Mouse (Mus musculus): ENCODE results near the gene Slc29a1.

Gene Slc29a1

DNA sequence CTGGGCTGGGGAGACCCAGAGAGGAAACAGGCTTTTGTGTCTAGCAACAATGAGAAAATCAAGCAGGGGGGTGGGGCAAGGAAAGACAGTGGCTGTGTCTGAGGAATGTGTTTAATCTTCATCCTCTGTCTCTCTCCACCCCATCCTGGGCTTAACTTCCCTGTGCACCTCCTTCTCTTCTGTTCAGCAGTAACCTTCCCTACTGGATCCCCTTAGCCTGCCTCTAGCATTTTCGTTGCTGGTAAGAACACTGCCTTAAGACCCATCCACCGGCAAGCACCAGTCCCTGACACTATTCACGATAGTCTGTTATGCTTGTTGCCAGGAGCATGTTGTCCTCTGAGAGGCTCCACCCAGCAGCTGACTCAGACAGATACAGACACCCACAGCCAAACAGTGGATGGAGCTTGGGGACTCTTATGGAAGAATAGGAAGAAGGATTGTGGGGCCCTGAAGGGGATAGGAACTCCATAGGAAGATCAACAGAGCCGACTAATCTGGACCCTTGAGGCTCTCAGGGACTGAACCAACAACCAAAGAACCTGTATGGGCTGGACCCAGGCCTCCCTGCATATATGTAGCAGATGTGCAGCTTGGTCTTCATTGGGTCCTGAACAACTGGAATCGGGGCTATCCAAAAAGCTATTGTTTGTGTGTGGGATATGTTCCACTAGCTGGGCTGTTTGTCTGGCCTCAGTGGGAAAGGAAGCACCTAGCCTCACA, 10.9 kb upstream of the Slc29a1 start:
- no peak for DNase-seq

DNA sequence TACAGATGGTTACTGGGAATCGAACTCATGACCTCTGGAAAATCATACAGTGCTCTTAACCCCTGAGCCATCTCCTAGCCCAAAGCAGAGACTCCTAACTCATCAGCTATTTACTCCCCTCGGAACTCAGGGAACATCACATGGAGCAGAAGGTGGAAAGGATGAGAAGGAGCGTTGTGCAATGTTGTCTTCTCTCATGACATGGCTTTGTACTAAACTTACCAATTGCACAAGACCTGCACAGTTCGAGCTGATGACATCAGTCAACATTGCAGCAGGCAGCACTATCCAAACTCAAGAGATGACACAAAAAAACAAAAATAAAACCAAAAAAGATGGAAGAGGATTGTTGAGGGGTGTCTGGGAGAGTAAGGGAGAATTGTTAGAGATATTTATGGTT, 9.0 kb upstream of the Slc29a1 start:
- DNase-seq = no peak

DNA sequence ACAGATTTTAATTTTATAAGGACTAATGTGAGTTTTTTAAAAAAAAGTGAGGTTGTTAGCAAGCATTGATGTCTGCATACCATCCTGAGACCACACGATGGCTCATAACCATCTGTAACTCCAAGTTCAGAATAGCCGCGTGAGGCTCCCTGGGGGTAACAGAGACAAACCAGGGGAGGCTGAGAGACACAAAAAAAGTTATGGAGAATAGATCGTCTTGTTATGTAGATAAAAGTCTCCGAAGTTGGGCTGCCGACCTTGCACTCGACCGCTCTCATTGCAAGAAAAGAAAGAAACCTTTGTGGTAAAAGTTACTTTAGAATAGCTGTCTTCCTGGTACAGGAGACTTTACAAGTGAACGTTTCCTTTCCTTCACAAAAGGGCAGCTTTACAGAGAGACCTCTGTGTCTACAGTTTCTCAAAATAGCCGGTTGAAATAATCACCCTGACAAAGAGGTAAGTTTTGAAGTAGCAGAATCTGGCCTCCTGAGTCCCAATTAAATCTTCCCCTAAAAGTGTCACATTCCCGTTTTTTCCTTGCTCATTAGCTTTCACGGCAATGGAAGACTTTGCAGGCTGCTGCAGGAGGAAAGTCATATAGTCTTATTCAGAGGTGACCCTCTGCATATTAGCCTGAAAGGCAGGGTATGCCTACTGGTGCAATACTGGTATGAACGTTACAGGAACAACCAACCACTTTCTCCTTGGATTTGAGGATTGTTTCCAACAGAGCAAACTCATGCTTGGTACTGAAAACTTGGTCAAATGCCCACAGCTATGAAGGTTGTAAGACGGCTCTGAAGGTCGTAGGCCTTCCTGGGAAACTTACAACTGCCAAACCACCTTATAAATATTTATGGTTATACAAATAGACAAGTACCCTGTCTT, 7.8 kb upstream of the Slc29a1 start:
- no peak for DNase-seq

DNA sequence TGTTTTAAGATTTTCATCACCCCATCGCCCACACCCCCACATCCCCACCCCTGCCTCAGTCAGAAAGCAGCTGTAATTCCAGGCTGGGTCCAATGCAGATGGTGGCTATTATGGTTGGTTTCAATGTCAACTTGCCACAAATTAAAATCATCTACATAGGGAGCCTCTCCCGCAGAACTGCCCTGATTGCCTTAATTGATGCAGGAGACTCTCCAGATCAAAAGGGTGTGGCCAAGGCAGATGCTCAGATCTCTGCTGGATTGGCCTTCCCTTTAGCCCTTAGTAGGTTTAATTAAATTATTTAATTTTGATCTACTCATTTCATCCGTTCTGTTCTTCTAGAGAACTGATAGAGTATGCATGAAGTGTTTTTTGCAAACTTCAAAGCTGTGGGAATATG, 3.6 kb upstream of the Slc29a1 start:
- DNase-seq = no peak

DNA sequence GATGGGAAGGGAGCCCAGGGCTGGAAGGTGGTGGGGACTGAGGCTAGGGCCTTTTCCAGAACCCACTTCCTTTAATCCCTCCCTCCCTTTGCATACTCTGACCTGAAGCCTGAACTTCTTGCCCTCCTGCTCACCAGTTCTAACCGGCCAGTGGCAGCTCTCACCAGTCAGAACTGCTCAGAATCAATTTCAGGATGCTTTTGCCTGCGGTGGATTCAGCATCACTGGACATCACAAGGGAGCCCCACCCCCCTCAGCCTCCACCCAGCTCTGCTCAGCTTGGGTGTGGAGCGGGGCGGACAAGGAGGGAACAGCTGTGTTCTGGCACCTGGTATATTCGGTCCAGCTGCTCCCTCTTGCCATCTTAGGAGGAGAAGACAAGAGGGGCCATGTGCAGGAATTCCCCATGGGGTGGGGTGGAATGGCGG, 2.5 kb upstream of the Slc29a1 start, which contains the start of gene Mymx:
Gene Mymx (minus strand): TSS at position 226 of the 428 bp plus-strand sequence.
- DNase-seq = no peak

DNA sequence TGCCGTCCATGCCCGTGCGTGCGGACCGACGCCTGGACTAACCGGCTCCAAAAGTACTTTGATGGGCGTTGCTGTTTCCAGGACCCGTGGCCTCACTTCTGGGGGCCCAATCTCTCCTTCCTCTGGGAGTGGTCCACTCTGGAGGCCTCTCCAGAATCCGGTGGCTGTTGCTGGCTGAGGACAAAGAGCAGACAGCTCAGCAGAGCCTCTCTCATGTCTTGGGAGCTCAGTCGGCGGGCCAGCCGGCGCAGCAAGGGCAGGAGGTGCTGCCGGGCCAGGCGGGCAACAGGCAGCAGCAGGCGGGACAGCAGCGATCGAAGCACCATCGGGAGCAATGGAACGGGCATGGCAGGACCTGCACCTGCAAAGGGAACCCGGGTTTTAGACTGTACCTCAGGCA, 1.9 kb upstream of the Slc29a1 start:
- DNase-seq = no peak

DNA sequence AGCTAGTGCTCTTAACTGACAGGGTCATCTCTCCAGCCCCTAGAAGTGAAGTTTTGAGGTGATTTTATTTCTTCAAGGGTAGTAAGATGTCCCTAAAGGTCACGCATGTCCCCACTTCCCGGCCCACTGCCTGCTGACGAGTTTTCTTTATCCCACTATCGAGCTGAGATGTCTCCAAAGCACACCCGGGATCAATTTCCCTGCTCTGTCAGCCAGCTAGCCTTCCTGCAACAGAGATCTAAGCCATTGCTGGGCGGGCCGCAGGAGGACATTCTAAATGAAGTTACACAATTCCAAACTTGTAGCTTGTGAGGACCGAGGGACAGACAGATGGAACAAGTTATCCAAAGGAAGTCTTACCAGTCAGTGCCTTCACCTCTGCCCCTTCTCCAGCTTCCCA, 861 bp upstream of the Slc29a1 start:
- DNase-seq = no peak

DNA sequence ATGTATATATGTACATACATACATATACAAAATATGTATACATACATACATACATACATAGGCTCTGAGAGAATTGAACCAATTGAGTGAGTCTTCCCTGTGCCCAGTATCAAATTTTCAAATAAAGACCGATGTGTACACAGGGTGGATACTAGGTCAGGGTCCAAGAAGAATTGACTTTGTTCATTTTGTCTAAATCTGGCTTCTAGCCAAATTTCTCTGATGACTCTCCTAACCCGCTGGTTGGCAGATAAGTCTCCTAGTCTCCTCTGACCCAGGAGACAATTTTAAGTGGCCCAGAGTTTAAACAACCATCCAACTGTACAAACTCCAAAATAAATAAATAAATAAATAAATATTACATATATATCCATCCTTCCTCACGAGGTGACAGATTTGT, 515 bp downstream of the Slc29a1 start:
- DNase-seq = no peak

DNA sequence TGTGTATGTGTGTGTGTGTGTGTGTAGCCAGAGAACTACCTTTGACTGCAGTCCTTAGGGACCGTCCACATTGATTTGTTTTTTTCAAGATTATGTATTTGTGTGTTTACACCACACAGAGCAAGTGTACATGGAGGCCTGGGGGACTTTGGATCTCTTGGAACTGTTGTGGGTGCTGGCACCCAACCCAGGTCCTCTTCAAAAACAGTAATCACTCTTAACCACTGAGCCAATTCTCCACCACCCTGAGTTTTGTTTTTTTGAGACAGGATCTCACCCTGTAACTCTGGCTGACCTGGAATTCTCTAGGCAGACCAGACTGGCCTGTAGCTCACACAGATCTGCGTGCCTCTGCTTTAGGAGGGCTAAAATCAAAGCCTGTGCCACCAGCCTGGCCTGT, 1.0 kb downstream of the Slc29a1 start:
- no peak for DNase-seq

DNA sequence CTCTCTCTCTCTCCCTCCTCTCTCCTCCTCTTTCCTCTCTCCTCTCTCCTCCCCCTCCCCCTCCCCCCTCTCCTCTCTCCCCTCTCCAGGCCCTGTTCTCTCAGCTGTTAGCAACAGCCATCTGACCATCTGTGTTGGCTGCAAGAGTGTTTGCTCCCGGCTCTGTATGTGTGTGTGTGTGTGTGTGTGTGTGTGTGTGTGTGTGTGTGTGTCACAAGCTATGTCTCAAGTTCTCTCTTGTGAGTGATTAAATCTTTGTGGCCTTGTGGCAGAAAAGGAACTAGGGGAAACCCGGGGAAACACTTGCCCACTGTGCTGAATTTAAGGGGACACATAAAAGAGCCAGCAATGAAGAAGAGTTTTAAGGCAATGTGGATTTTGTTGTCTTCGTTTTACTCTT, 1.6 kb downstream of the Slc29a1 start:
- no peak for DNase-seq

DNA sequence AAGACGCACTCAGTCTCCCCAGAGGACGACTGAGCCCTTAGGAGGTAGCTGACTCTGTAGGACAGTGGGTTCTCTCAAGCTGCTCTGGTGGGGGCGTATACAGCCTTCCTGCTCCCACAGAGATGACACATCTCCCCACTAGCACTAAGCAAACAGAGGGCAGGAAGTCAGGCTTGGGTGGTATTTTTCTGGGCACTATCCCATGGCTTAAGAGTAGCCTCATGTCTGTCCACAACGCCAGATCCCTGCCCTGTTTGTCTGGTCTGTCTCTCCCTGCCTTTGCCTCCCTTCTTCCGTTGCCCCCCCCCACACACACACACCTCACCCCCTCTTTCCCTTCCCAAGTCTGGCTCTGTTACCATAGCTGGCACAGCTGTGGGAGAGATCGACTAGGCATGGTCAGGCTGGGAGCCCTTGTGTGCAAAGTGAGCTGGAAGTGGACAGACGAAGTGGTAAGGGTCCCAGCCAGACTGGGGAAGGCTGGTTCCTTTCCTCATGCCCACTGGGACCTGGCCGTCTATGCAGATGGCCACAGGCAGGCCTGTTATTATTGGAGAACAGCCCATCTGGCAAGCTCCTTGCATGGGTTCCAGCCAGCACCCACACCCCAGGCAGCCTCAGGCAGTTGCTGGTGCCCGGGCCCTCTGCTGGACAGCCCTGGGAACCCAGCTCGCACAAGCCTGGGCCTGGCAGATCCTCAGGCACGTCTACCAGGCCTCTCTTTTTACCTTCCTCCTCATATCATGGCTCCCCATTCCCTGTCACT, 2.6 kb downstream of the Slc29a1 start:
- DNase-seq = peak; percentile 82

DNA sequence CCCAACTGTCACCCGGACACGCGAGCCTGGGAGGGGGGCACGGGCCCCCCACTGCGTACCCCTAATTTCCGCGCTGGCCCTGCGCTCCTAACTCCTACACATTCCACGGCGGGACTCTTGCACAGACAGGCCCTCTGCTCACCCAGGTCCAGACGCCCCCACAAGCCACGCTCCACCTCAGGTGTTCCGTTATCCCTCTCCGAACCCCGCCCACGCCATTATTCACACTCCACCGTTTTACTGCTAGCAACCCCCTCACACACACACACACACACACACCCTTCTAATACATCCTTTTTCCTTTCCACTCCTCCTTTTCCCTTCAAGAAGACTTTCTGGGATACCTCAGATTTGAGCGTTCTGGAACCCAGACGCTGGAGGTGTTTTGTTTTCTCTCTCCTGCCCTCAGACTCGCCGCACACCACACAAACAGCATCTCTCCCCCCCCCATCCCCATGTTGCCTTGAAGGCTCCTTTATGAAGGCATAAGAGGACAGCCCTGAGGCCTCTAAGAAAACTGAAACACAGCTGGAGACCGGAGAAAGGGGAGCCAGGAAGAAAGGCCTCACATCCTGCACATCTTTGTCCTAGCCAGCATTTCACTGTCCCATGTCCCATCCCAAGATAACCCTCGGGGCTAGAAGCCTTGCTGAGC, 3.5 kb downstream of the Slc29a1 start:
- DNase-seq = no peak

DNA sequence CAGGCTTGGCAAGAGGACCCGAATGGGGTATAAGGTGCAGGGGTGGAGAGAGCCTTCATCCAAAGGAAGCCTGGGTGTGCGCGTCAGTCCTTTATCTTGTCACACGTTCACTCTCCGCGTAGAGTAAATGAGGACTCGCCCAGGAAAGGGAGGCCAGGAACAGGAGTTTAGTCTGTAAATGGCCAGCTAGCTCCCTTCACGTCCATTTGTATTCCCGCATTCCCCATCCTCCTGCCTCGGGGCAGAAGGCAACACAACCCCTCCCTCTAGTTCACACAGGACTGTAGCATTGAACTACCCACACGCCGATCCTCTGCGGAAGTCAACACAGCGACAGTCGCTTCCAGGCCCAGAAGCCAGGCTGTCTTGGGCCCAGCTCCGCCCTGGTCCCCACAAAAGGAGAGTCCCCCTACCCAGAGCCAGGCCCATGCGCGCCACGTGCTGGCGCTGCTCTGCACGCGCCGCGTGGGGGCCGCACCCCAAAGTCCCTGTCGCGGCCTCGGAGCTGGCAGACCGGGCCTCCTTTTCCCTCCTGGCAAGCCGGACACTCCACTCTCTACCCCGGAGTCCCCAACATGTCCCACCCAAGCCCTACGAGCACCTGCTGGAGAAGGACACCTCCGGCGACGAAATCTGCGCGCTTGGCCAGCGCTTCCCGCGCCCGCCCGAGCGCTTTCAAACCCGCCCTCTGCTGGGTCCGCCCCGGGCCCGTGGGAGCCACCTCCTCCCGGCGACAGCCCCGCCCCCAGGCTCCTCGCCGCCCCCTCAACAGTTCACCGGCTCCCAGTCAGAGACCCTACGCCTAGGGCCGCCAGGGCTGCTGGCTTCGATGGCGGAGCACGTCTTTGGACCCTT, 4.3 kb downstream of the Slc29a1 start:
- DNase-seq = peak; percentile 93

DNA sequence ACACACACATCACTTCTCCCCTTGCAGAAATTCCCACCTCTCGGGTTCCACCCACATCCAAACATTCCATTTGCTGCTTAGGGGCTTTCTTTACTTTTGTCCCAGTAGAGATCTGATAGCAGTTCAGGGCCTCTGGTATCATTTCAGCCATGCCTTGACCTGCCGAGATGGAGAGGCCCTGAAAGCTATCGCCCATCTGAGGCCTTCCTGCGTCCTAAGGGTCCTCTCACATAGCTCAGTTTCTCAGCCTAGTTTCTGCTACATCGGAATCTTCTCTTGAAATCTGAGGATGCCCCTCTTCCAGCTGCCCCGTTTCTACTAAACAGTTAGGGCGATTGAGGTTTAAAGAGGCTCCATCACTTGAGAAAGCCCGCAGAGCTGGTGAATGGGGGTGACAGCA, 5.2 kb downstream of the Slc29a1 start:
- DNase-seq = peak; percentile 10

DNA sequence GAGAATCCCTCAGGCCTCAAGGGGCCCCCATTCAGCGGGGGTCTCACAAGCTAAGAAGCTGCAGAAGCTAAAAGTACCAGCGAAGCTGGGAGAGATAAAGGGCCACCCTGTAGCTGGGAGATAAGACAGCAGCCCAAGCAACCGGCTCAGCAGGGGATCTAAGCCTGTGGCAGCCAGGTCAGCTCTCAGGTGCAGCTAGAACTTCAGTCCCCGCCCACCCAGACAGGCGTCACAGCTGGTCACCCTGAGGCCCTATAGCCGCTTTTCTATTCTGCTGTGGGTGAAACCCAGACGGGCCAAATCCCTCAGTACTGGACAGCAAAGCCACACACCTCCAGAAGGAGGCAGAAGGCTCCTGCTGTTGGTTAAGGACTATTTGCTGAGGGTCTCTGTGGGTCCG, 5.9 kb downstream of the Slc29a1 start:
- peak; percentile 41 for DNase-seq

DNA sequence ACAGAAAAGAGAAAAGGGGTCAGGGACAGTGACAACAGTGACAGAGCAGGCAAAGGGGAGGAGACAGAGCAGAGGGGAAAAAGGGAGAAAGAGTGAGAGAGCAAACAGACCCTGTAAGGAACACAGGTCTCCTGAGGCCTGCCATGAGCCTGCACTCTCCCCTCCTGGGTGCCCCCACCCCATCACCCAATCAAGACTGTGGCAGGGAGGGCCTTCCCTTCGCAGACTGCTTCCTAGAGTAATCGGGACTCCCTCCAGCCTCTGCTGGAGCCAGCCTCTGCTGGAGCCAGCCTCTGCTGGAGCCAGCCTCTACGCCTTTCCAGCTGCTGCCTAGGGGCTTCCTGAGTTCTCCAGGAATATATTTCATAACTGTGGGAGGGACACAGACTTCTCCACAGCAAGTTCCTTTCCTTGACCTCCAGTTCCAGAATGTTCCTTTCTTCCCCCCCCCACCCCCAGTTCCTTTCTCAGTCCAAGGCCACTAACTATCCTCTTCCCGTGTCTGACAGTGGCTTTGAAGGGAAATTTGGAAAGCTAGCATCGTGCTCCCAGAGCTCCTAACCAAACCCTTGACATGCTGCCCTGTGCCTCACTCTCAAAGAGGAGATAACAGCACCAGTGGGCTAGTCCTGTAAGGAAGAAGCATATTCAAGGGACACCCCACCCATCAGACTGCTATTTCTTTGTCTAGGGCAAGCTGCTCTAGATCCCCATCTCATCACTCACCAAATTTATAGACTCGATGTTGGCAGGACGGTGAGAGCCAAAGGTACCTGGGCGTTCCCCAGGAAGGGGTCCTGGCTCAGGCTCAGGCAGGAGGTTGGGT, 6.6 kb downstream of the Slc29a1 start:
- DNase-seq = peak; percentile 40

DNA sequence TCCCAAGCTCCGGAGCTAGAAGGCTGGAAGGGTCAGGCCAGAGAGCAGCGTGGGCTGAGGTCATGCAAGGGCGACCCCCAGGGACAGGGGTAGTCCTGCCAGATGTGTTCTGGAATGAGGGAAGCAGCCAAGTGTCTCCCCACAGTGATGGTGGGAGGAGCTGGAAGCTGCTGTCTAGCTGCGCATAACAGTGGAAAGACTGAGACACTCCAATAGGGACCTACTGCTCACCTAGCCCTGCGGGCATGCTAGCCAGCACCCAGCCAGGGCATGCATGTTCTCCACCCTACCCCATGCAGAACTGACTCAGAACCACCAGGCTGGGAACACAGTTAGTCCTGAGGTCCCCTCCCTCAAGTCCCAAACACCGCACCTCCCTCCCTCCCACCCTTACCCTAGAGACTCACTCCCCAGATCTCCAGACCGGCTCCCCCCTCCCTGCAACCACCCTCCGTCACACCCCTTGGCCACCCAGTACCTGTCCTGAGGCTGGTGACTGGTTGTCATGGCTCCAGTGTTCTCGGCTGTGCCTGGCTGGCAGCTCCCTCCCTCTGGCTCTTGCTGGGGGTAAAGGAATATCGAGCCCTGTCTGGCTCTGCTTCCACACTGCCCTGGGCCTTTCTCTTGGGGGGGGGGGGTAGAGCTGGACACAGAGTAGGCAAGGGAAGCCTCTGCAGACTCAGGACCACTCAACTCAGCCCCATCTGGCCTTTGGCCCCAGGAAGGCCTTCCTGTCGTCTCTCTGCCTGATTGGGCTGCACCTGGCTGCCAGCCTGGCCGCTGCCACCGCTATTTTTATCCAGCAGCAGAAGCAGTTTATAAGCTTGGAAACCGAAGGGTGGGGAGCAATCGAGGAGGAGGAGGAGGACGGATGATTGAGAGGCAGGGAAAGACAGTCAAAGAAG, 7.5 kb downstream of the Slc29a1 start:
- peak; percentile 38 for DNase-seq

DNA sequence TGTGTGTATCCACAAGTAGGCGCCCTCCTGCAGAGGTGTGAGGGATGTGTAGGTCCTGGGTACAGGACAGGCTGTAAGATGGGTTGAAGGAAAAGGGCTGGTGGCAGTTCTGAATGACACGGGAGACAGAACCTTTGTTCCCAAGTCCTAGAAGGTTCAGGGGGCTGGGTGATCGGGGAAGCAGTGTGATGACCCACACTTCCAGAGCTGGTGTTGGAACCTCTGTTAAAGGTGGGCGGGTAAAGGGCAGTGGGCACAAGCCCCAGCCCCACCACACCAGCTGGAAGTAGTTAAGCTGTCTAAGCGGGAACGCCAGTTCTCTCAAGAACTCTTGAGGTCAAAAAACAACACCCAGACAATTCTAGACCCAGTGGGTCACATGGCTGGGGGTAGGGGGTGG, 9.0 kb downstream of the Slc29a1 start:
- peak; percentile 7 for DNase-seq

DNA sequence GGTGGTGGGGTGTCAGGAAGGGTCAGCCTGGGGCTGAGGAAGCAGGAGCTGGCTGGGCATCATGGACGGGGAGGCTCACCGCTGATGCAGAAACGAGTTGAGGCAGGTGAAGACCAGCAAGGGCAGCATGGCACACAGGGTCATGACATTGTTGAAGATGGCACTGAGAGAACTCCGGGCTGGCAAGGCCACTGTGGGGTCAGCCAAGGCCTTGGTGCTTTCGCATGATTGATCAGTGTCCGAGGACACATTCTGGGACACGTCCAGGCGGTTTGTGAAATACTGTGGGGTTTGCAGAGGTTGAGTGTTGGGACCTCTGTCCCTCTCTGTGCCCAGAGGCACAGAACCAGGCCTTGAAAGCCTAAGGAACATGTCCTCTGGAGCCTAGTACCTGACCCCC, 9.6 kb downstream of the Slc29a1 start:
- peak; percentile 5 for DNase-seq

DNA sequence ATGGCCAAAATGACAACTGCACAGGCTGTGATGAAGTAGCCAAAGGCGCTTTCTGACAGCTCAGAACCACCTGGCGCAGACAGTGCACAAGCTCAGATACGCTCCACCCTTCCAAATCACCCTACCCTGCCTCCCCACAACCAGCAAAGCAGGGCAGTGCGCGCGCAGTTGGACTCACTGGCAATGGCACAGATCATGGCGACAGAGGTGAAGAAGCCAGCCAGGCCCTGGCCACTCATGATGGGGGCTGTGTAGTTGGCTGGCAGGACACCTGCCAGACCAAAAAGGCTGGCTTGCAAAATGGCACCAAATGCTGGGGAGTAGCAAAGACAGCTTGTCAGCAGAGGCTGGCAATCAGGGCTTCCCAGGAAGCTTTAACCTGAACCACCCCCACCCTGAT, 10.2 kb downstream of the Slc29a1 start:
- no peak for DNase-seq
